Mouse (Mus musculus): ENCODE results near the gene Braf.

DNA sequence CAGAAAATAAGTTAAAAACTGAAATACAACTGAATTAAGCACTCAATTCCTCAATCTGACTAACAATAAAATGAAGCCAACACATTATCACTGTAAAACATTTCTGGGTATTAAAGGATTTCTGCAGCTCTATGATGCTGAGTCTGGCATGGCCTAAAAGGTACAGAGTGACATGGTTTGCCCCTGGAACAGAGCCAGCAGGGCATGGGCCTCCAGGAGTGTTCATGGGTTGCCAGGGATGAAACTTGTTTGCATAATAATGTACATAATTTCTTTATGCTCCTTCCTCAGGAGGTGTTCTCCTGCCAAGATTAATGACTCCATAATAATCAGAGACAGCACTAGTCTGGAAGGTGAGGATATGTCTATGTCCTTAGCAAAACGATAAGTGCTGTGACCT is 32.1 kb downstream of the Braf start:
- TF ChIP-seq CTCF (IDR thresholded peaks at IDR 0.05; ENCODE audit: low read depth, low read length) (no peak), POLR2A (IDR thresholded peaks at IDR 0.05; ENCODE audit: borderline replicate concordance, low read depth, low read length) (no peak)

Data from bone marrow macrophage, adult 2 months (primary cell).